Mouse (Mus musculus) lung, postnatal 36 days (tissue): ENCODE results near the gene Nr0b2.

ENCODE experiments used
- DNase-seq: peaks from one replicate; pipeline ENCODE4 v3.0.0; 2022; ENCODE audit warnings: mixed read lengths

Nr0b2 gene

GRCm38 (mm10) chr4:133563123-133563571 lies 10.0 kb downstream of the Nr0b2 start:
- DNase-seq, result no peak

DNA sequence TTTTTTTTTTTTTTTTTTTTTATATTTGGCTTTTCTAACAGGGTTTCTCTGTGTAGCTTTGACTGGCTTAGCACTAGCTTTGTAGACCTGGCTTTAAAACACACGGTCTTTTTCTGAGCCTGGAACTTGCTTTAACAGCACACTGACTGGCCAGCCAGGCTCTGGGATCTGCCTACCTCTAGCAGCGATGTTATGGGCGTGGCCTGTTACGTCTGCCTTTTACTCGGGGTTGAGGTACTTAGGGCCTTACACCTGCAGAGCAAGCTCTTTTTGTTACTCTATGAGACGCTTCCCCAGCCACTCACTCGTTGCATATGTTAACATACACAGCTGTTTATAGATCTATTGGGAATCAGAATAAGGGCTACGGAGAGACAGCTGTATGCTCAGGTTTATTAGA lies 14.1 kb downstream of the Nr0b2 start:
- DNase-seq, result no peak

DNA sequence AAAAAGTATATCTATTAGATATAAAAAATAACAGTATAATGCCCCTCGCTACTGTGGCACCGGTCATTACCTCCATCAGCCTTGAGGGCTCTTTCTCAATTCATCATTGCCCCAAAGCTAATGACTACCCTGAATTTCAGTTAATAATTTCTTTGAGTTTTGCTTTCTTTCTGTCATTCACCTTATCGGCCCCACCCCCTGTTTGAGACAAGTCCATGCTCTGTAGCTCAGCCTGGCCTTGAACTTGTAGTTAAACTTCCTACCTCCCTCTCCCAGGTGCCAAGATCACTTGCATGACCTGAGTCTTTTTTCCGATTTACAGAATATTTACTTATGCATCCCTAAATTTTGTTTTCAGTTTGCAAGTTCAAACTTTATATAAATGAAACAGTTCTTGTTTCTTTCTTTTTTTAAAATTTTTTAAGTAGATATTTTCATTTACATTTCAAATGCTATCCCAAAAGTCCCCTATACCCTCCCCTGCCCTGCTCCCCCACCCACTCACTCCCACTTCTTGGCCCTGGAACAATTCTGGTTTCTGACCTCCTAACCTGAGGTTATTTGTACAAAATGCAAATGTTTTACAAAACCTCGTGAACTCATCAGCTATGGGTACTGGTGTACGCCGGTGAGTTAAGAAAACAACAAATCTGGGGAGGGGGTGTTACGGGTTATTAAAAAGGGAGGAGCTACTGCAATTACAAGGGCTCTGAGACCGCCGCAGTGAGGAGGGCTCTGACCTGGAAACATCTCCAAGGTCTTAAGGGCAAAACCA lies 16.3 kb downstream of the Nr0b2 start:
- no peak for DNase-seq

- no peak for DNase-seq
Measured at GRCm38 (mm10) chr4:133570066-133570466, 16.9 kb downstream of the Nr0b2 start.

GRCm38 (mm10) chr4:133574070-133574842 lies 21.1 kb downstream of the Nr0b2 start, which contains the start of gene Gpatch3:
Gpatch3 (plus strand) TSS chr4:133574745.
- peak; percentile 96 for DNase-seq

- DNase-seq, result no peak
Measured at GRCm38 (mm10) chr4:133574843-133575202, 21.6 kb downstream of the Nr0b2 start.

DNA sequence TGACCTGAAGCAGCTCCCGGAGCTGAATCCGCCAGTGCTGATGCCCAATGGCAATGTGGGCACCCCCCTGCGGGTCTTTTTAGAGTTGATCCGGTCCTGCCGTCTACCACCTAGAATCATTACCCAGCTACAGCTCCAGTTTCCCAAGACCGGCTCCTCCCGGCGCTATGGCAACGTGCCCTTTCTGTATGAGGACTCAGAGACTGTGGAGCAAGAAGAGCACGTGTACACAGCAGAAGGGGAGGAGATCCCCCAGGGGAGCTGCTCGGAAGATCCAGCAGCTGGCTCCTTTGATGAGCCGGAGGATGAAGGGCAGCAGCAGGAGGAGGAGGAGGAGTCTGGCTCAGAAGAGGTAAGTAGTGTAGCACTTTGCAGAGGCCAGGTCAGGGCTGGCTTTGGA lies 24.8 kb downstream of the Nr0b2 start:
- no peak for DNase-seq

GRCm38 (mm10) chr4:133583690-133584058 lies 30.5 kb downstream of the Nr0b2 start:
- DNase-seq, result no peak

DNA sequence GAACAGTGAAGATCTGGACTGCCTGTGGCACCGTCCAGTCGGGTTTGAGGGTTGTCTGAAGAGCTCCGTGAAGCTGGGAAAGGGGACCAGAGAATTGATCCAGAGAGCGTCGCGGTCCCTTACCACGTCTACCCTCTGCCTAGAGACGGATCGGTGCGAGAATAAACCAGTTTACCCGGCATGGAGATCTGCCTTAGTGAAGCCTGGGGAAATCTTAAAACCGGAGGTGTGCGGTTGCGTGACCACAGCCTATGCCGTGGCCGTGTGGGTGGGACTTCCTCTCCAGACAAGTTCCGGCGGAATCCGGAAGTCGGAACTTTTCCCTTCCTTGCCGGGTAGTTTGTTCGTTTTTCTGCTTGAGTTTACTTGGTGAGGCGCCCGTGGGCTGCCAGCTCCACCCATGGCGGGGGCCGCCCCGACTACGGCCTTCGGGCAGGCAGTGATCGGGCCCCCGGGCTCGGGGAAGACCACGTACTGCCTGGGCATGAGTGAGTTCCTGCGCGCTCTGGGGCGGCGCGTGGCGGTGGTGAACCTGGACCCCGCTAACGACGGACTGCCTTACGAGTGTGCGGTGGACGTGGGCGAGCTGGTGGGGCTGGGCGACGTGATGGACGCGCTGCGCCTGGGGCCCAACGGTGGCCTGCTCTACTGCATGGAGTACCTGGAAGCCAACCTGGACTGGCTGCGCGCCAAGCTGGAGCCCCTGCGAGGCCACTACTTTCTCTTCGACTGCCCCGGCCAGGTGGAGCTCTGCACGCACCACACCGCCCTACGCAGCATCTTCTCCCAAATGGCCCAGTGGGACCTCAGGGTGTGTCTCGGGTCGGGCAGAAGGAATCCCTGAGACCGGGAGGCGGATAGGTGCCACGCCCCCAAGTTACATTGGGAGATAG lies 31.1 kb downstream of the Nr0b2 start, which contains the start of gene Gpn2:
TSS of gene Gpn2 (plus strand) at position 304 of the 893 bp plus-strand sequence.
- DNase-seq, result peak; percentile 90

DNA sequence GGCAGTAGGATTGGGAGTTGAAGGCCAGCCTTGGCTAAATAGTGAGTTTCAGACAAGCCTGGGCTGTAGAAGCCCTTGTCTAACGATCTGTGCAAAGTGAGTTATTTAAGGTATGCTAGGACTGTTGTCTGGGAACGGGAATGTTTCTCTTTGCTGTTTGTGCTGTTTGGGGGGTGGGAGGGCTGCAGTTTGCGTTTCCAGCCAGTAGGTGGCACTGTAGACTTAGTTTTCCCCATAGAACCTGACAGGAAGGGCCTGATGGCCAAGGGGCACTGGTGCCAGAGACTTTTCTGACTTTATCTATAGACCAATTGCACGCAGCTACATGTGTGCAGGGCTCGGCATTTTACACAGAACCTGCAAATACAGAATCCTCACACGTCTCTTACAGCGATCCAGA lies 39.4 kb downstream of the Nr0b2 start:
- peak; percentile 84 for DNase-seq

DNA sequence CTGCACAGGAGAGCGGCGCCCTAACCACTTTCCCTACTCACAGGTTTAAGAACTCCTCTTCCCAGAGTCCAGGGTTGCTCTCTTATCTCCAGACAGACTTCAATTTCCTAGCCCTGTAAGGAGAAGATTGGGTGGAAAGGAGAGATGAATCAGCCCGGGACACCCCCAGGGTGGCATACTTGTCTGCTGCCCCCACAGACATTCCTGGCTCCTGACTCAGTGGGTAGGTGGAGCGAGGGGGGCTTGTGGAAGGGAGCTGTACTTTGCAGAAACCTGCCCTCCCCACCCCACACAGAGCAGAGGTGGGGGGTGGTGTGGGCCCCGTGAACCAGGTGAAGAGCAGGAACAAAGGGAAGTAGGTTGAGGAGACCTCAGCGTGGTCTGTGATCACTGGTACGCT lies 42.4 kb downstream of the Nr0b2 start:
- no peak for DNase-seq

- DNase-seq, result no peak
Measured at GRCm38 (mm10) chr4:133596084-133596483, 42.9 kb downstream of the Nr0b2 start.

DNA sequence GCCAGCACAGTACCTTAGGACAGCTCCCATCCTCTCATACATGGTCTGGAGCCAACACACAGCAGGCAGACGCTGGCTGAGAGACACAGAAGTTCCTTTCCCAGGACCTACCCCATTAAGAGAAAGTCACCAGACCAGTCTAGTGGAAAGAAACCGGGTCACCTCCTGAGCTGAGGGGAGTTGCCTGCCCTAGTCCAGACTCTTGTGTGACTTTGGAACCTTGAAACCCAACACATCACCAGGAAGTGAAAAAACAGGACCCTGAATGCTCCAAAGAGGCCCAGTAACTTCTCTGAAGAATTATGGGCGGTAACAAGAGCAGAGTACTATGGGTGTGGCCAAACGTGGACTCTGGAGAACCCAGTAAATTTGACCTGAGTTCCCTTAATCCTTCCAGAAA lies 45.4 kb downstream of the Nr0b2 start:
- peak; percentile 34 for DNase-seq

GRCm38 (mm10) chr4:133599116-133599515 lies 45.9 kb downstream of the Nr0b2 start:
- no peak for DNase-seq

GRCm38 (mm10) chr4:133599571-133600073 lies 46.4 kb downstream of the Nr0b2 start:
- DNase-seq, result peak; percentile 97

DNA sequence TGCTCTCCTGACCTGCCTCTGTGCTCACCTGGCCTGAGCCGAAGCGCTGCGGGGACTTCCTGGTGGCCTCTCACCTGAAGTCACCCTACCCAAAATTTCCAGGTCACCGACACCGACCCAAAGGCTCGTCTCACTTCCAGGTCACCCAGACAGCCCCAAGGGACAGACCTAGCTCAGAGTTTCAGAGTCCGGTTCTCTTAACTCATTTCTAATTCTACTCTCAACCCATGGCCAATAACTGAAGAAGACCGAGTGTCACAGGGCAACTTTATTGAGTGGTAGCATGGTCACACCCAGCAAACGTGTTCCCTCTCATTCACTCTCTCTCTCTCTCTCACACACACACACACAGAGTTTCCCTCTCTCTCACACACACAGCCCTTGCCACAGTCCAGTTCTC lies 47.1 kb downstream of the Nr0b2 start:
- DNase-seq, result no peak

- peak; percentile 91 for DNase-seq
Measured at GRCm38 (mm10) chr4:133601721-133602218, 48.6 kb downstream of the Nr0b2 start, which contains the start of gene Sfn. Sfn (minus strand) TSS chr4:133602168.

DNA sequence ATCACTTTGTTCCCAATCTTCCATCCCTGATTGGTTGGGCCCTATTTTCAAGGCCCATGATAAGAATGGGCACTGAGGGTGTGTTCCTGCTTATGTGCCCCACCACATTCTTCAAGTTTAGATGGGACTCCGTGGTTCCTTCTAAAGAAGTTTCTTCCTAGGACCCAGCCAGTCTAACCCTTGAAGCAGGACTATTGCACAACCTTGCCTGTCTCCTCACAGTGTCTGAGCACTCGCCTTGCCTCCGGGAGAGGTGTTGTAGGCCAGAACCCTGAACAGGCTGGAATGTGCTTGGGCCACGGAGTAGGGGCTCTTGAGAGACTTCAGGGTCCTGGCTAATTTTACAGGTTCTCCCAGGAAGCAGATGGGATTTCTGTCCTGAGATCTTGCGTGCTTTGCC lies 49.9 kb downstream of the Nr0b2 start:
- DNase-seq, result no peak

DNA sequence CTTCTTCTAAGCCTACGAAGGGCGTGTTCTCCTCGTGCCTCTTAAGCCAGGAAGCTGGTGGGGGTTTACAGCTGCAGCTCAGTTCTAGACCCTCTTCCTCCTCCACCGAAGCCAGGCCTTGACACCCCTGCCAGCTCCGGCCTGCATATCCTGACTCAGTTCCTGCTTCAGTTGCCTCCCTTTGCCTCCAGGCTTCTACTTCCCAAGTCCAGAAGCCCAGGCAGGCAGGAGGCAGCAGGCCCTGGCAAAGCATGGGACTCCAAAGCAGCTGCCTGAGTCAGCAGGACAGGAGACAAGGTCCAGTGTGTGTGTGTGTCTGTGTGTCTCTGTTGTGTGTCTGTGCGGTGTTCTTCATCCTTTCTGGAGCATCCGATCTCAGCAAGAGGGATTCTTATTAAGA lies 51.0 kb downstream of the Nr0b2 start:
- DNase-seq, result no peak

DNA sequence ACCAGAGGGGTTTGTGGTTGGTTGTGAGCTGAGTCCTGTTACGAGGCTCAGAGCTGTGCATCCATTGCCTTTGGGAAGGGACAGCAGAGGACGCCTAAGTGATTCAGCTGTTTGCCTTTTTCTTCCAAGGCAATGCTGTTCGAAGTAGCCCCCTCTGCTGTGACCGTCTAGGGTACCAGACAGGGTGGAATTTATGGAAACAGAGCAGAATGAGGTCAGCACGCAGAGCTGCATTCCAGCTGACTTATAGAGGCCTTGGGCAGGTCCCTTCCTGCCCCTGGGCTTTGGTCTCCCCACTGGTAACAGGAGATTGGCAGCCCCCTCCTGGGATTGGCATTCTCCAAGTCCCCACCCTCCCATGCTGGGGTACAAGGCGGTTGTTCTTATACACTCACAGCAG lies 51.7 kb downstream of the Nr0b2 start:
- no peak for DNase-seq

- DNase-seq, result no peak
Measured at GRCm38 (mm10) chr4:133605330-133605729, 52.2 kb downstream of the Nr0b2 start.
